ENCODE assay signal across 13 mouse cellular contexts in genomic region chr13:63452898-63453297, GRCm38 (mm10). TPM values are rescaled to one million over a fixed set of nuclear protein-coding genes. Genes with fewer than 3 reads are reported as not detected.
DNase-seq lines count a peak whose midpoint lies in the region; ATAC-seq and TF ChIP-seq lines count a peak whose summit lies in the region.
"Had no signal": no experiment of that assay in that cellular context is flagged by ENCODE, and none has a peak within 500 bp of the region (broad histone marks: within the 10 kb centered on the region; RNA-seq: fewer than 3 reads in every experiment).

No protein-coding gene starts in this region.

- ATAC-seq in midbrain, postnatal 0 days (ENCODE audit: low FRiP score): no peak
- ATAC-seq in midbrain, embryonic 13.5 days: no peak
- ATAC-seq: lung, postnatal 0 days had no signal

- H3K27ac ChIP-seq in midbrain, postnatal 0 days (ENCODE audit: low read depth, low read length): no peak overlapping the region
- H3K27ac ChIP-seq in midbrain, embryonic 13.5 days: no peak overlapping the region
- H3K27ac ChIP-seq: hindbrain, embryonic 13.5 days; midbrain, embryonic 12.5 days; neural tube, embryonic 12.5 days; stomach, embryonic 15.5 days had no signal

- no peaks in the 10 kb centered on the region for H3K27me3 ChIP-seq in midbrain, postnatal 0 days (ENCODE audit: insufficient read depth, low read length)
- H3K27me3 ChIP-seq in midbrain, embryonic 13.5 days: no peaks in the 10 kb centered on the region
- H3K27me3 ChIP-seq: hindbrain, embryonic 13.5 days; midbrain, embryonic 12.5 days; neural tube, embryonic 12.5 days; stomach, embryonic 15.5 days had no signal

- TF ChIP-seq CTCF in midbrain, postnatal 0 days (IDR thresholded peaks at IDR 0.05): no peak

- DNase-seq in midbrain, postnatal 0 days (ENCODE audit: low spot score): peak; percentile 20
- peak; percentile 56 for DNase-seq in brain, adult 2 months (ENCODE audit: low read depth, low spot score)
- DNase-seq in cerebellum, postnatal 14 days: peak; percentile 66 to 68
- peak; percentile 12 for DNase-seq in right cerebral cortex, postnatal 14 days
- no peak for DNase-seq in neural tube, embryonic 10.5 days (ENCODE audit: extremely low spot score, low spot score)
- DNase-seq in spleen, adult 18-20 months: no peak

- H3K9me3 ChIP-seq in midbrain, postnatal 0 days (ENCODE audit: low read length): no peaks in the 10 kb centered on the region
- H3K9me3 ChIP-seq in midbrain, embryonic 13.5 days: no peaks in the 10 kb centered on the region
- H3K9me3 ChIP-seq: hindbrain, embryonic 13.5 days; midbrain, embryonic 12.5 days; neural tube, embryonic 12.5 days; stomach, embryonic 15.5 days had no signal

- H3K9ac ChIP-seq in midbrain, postnatal 0 days (replicated peaks; ENCODE audit: low read length, poor library complexity, severe bottlenecking): no peak overlapping the region
- H3K9ac ChIP-seq in midbrain, embryonic 13.5 days (replicated peaks): no peak overlapping the region
- H3K9ac ChIP-seq: hindbrain, embryonic 13.5 days; midbrain, embryonic 12.5 days; neural tube, embryonic 12.5 days; stomach, embryonic 15.5 days had no signal

- no peaks in the 10 kb centered on the region for H3K4me1 ChIP-seq in midbrain, postnatal 0 days (ENCODE audit: insufficient read depth, low read length)
- no peaks in the 10 kb centered on the region for H3K4me1 ChIP-seq in midbrain, embryonic 13.5 days (replicated peaks)
- H3K4me1 ChIP-seq: hindbrain, embryonic 13.5 days; midbrain, embryonic 12.5 days; neural tube, embryonic 12.5 days; stomach, embryonic 15.5 days had no signal

- H3K4me2 ChIP-seq in midbrain, postnatal 0 days (ENCODE audit: low read depth, low read length, poor library complexity, severe bottlenecking): no peak overlapping the region
- no peak overlapping the region for H3K4me2 ChIP-seq in midbrain, embryonic 13.5 days (replicated peaks)
- H3K4me2 ChIP-seq: hindbrain, embryonic 13.5 days; midbrain, embryonic 12.5 days; neural tube, embryonic 12.5 days; stomach, embryonic 15.5 days had no signal

- H3K36me3 ChIP-seq in midbrain, postnatal 0 days (ENCODE audit: insufficient read depth, low read length): no peaks in the 10 kb centered on the region
- no peaks in the 10 kb centered on the region for H3K36me3 ChIP-seq in midbrain, embryonic 13.5 days
- H3K36me3 ChIP-seq: hindbrain, embryonic 13.5 days; midbrain, embryonic 12.5 days; neural tube, embryonic 12.5 days; stomach, embryonic 15.5 days had no signal

- H3K4me3 ChIP-seq in midbrain, postnatal 0 days (ENCODE audit: low read depth, low read length): no peak overlapping the region
- H3K4me3 ChIP-seq in midbrain, embryonic 13.5 days (replicated peaks): no peak overlapping the region
- H3K4me3 ChIP-seq: erythroblast, embryonic 14.5 days; hindbrain, embryonic 13.5 days; midbrain, embryonic 12.5 days; neural tube, embryonic 12.5 days; stomach, embryonic 15.5 days had no signal

- 80% methylated on average over 5 of the region's 5 CpGs for WGBS in midbrain, postnatal 0 days
- WGBS in midbrain, embryonic 13.5 days: 83% methylated on average over 5 of the region's 5 CpGs

RNA-seq across cellular contexts. Expression of gene Fancc, which starts 44.2 kb away (rescaled TPM):
- 12.1 and 17.7 TPM in 2 replicates for total RNA-seq in midbrain, postnatal 0 days (2014; rRNA removed)
- 9.2 and 9.3 TPM in 2 replicates for polyA plus RNA-seq in midbrain, postnatal 0 days (2015; fragmentation: Nextera tagmentation; extraction: Ambion mirVana)
- polyA plus RNA-seq in midbrain, embryonic 13.5 days (2015; fragmentation: Nextera tagmentation; extraction: Ambion mirVana): 17.6 and 19.7 TPM in 2 replicates

Comparison
In these comparisons a context has a peak if more than half of its experiments do, and no peak if none do; other contexts are left out.
1. DNase-seq: peak in midbrain, postnatal 0 days (single experiment), brain, adult 2 months (single experiment), cerebellum, postnatal 14 days (2 of 2) and right cerebral cortex, postnatal 14 days (single experiment); none in neural tube, embryonic 10.5 days (single experiment) and spleen, adult 18-20 months (0 of 2).